Mouse (Mus musculus): Measurements from ENCODE around the gene Gm21294.
"Not testable (repeated sequence)": the region's sequence is repeated elsewhere in the genome, so short reads cannot be mapped to it uniquely, and the experiment has no call there.

Gene Gm21294

DNA sequence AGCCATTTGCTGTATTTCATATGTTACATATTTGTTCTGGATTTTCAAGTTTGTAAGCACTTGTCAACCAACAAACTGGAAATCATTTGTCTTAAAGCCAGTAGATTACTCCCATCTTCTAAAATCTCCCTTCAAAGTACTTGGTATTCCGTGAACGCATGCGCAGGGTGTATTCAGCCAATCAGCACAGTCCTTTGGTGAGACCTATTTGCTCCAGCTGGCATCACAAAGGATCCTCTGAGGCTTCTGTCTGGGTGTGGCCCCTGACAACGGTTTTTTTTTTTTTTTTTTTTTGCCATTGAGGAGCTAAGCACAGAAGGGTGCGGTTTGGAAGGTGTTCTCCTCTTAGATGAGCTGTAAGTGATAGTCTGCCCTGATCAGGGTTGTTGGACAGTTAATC, at the start of gene Gm21294:
TSS of gene Gm21294 (plus strand) at position 301 of the 400 bp plus-strand sequence.
- DNase-seq, result not testable (repeated sequence)

- DNase-seq, result peak; percentile 0 to 4
Observed at GRCm38 (mm10) chrY:89126246-89126645, 73.6 kb downstream of the Gm21294 start.
